Mouse (Mus musculus) heart, adult 2 months (tissue): ENCODE results near the gene Col13a1.

ENCODE experiments used
- CTCF ChIP-seq: fragments of 200-600 bp; IDR thresholded peaks from 2 replicates; pipeline ENCODE4 v1.8.1; 2022; ENCODE audit warnings: antibody characterized with exemption, mild to moderate bottlenecking, moderate library complexity
- EP300 ChIP-seq: fragments of 200-500 bp; IDR thresholded peaks from 2 replicates; pipeline ENCODE4 v1.6.1; 2011; ENCODE audit warnings: low read depth, low read length, control low read depth; ENCODE audit not compliant: insufficient read depth

DNA sequence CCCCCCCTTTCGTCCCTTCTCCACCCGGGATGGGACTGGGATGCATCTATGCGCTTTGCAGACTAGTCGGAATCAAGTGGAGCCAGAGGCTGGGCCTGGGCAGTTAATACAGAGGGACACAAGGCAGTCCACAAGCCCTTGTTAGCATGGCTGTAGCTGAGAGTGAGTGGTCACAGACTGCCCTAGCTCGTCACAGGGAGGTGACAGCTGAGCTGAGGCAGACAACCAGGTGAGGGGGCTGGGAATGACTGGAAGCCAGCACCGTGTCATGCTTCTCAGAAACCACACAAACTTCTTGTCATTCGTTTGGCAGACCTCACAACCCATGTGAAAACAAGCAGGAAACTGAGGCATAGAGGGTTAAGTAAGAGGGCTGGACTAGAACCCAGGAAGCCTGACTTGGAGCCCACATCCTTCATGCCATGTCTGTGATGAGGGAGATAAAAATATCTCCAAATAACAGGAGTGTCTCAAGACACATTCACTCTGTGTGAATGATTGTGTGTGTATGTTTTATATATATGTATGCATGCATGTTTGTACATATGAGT, 10.8 kb downstream of the Col13a1 start:
- TF ChIP-seq EP300: no peak
- no peak for TF ChIP-seq CTCF
